Mouse (Mus musculus) ES-Bruce4 (cell line): ENCODE measurements around the gene Epo. TPM values are rescaled to one million over a fixed set of nuclear protein-coding genes. Genes with fewer than 3 reads are reported as not detected.

Source experiments
- H3K27ac ChIP-seq: 2 replicates; pipeline ENCODE4 v1.5.1; 2012; ENCODE audit warnings: low read length, inconsistent platforms; ENCODE audit not compliant: insufficient read depth
- H3K27me3 ChIP-seq: 2 replicates; pipeline ENCODE4 v1.6.1; 2012; ENCODE audit warnings: mild to moderate bottlenecking, low read length, inconsistent platforms; ENCODE audit not compliant: control insufficient read depth, poor library complexity, insufficient read depth, severe bottlenecking
- H3K36me3 ChIP-seq: 2 replicates; pipeline ENCODE4 v1.6.1; 2012; ENCODE audit warnings: inconsistent platforms, mild to moderate bottlenecking, low read length, moderate library complexity; ENCODE audit not compliant: control insufficient read depth, poor library complexity, insufficient read depth, severe bottlenecking
- H3K4me1 ChIP-seq: one replicate; pipeline ENCODE4 v1.8.1; 2011; ENCODE audit warnings: low read length; ENCODE audit not compliant: control insufficient read depth, insufficient read depth
- H3K4me3 ChIP-seq: 2 replicates; pipeline ENCODE4 v1.5.1; 2011; ENCODE audit warnings: low read depth, mild to moderate bottlenecking, low read length
- H3K9ac ChIP-seq: 2 replicates; pipeline ENCODE4 v1.6.1; 2012; ENCODE audit warnings: low read depth, mild to moderate bottlenecking, inconsistent platforms; ENCODE audit not compliant: poor library complexity, severe bottlenecking
- H3K9me3 ChIP-seq: replicated peaks from 2 replicates; pipeline ENCODE4 v1.6.1; 2012; ENCODE audit warnings: mild to moderate bottlenecking, low read length, inconsistent platforms; ENCODE audit not compliant: control insufficient read depth, poor library complexity, insufficient read depth, severe bottlenecking
- CTCF ChIP-seq: IDR thresholded peaks from one replicate; pipeline ENCODE4 v1.8.1; 2011; ENCODE audit warnings: low read depth, low read length
- EP300 ChIP-seq: IDR thresholded peaks from 2 replicates; pipeline ENCODE4 v1.6.1; 2011; ENCODE audit warnings: low read depth, low read length; ENCODE audit not compliant: insufficient read depth
- POLR2A ChIP-seq: IDR thresholded peaks from one replicate; pipeline ENCODE4 v1.8.1; 2011; ENCODE audit warnings: low read length; ENCODE audit not compliant: insufficient read depth
- polyA plus RNA-seq: library from polyadenylated mRNA; stranded (reverse); fragments of >200 nt; gene quantifications from 2 replicates; pipeline ENCODE4 v1.2.4, GENCODE M21; 2011; ENCODE audit warnings: low read depth; ENCODE audit not compliant: missing spikeins, insufficient read depth, insufficient read length

The Epo gene
- polyA plus RNA-seq, 1 experiment: not detected

GRCm38 (mm10) chr5:137500186-137500585, 32.9 kb downstream of the Epo start:
- Histone ChIP-seq H3K36me3 (no peaks in the 10 kb centered on the region), H3K9ac (peak overlapping the region; percentile 76; the same call in 1 of the 2 replicates), H3K4me3 (no peak overlapping the region), H3K27ac (no peak overlapping the region), H3K27me3 (no peaks in the 10 kb centered on the region), H3K9me3 (no peaks in the 10 kb centered on the region), H3K4me1 (no peaks in the 10 kb centered on the region)
- TF ChIP-seq POLR2A: no peak
- no peak for TF ChIP-seq CTCF
- TF ChIP-seq EP300: no peak

- Histone ChIP-seq H3K27ac (no peak overlapping the region), H3K36me3 (no peaks in the 10 kb centered on the region), H3K4me1 (no peaks in the 10 kb centered on the region), H3K4me3 (no peak overlapping the region), H3K27me3 (no peaks in the 10 kb centered on the region), H3K9ac (no peak overlapping the region), H3K9me3 (no peaks in the 10 kb centered on the region)
- no peak for TF ChIP-seq EP300
- TF ChIP-seq CTCF: no peak
- no peak for TF ChIP-seq POLR2A
These were observed 39.2 kb downstream of the Epo start for GRCm38 (mm10) chr5:137493831-137494230.

DNA sequence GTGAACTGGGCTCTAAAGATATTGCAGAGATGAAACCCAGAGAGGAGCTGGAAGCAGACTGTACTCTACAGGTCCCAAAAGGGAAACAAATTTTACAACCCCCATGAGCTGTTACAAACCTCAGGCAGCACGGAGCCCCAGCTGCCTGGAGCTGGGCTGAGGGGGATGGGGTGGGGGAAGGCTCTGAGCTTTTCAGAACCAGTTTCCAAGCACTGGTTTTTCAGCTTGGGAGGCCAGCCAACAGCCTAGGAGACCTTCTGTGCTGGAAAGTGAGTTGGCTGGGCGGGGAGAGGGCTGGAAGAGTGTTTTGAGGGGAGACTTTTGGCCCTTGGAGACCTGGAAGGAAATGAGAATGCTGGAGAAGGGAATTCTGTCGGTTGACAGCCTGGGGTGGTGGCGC, 41.5 kb downstream of the Epo start:
- no peak overlapping the region for H3K4me3 ChIP-seq
- H3K27ac ChIP-seq: no peak overlapping the region
- no peak for TF ChIP-seq POLR2A
- TF ChIP-seq EP300: no peak
- TF ChIP-seq CTCF: no peak
- H3K27me3 ChIP-seq: no peaks in the 10 kb centered on the region
- no peaks in the 10 kb centered on the region for H3K9me3 ChIP-seq
- no peaks in the 10 kb centered on the region for H3K4me1 ChIP-seq
- H3K36me3 ChIP-seq: no peaks in the 10 kb centered on the region
- no peak overlapping the region for H3K9ac ChIP-seq

DNA sequence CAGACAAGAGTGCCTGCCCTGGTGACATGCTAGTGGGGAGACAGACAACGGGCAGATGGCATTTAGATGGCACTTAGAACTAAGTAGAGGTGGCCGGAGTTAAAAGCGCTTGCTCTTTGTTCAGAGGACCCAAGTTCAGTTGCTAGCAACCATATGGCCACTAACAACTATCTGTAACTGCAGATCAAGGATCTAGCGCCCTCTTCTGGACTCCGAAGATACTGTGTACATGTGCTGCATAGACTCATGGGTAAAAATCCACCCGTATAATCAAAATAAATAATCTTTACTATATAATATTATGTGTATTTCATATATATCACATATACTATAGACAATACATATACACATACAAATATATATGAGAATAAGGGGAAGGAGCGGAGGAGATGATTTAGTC, 45.4 kb downstream of the Epo start:
- no peak overlapping the region for H3K4me3 ChIP-seq
- H3K27ac ChIP-seq: no peak overlapping the region
- H3K9ac ChIP-seq: no peak overlapping the region
- TF ChIP-seq CTCF: no peak
- no peak for TF ChIP-seq EP300
- TF ChIP-seq POLR2A: no peak
- H3K9me3 ChIP-seq: no peaks in the 10 kb centered on the region
- no peaks in the 10 kb centered on the region for H3K27me3 ChIP-seq
- no peaks in the 10 kb centered on the region for H3K4me1 ChIP-seq
- H3K36me3 ChIP-seq: no peaks in the 10 kb centered on the region

- Histone ChIP-seq H3K4me3 (peak overlapping the region; percentile 51), H3K27me3 (no peaks in the 10 kb centered on the region), H3K27ac (no peak overlapping the region), H3K36me3 (no peaks in the 10 kb centered on the region), H3K4me1 (no peaks in the 10 kb centered on the region), H3K9me3 (no peaks in the 10 kb centered on the region), H3K9ac (peak overlapping the region; percentile 60)
- TF ChIP-seq POLR2A: no peak
- TF ChIP-seq EP300: no peak
- TF ChIP-seq CTCF: no peak
These were observed 47.2 kb downstream of the Epo start for GRCm38 (mm10) chr5:137485851-137486155.

DNA sequence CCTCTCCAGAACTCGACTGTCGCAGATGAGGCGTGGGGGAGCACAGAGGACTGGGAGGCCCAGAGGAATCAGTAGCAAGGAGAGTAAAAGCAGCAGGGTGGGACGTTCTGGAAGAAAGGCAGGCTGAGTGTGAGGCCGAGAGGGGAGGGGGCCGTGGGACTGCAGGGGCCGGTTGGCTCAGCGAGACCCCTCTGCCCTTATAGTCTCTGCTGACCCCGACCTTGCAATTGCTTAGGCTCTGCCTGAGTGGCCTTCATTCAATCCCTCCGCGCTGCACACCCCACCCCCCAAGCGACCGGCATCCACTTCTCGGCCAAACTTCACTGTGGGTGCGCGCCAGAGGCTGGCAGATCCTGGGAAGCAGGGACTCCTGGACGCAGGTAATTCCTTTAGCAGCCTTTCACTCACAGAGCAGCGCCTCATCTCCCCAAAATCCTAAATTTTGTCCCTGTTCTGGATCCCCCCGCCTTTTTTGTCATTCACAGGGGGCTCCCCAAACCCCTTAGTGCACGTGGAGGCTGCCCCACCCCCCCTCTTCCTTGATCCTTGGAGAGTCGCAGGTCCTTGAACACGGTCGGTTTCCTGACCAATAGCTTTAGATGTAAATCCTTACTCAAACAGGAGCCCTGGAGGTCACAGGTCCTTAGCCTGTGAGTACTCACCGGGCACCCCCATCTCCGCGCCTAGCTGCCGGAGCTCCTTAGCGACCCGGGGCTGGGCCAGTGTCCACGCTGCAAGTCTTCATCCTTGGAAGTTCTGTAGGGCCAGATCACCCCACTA, 47.8 kb downstream of the Epo start:
- H3K27ac ChIP-seq: no peak overlapping the region
- H3K4me3 ChIP-seq: peak overlapping the region; percentile 51
- H3K36me3 ChIP-seq: no peaks in the 10 kb centered on the region
- TF ChIP-seq POLR2A (no peak), CTCF (no peak), EP300 (no peak)
- H3K27me3 ChIP-seq: no peaks in the 10 kb centered on the region
- no peaks in the 10 kb centered on the region for H3K9me3 ChIP-seq
- no peaks in the 10 kb centered on the region for H3K4me1 ChIP-seq
- H3K9ac ChIP-seq: peak overlapping the region; percentile 60
